Mouse (Mus musculus) liver, embryonic 14.5 days (tissue): ENCODE data around the gene Dmap1. TPM values are rescaled to one million over a fixed set of nuclear protein-coding genes. Genes with fewer than 3 reads are reported as not detected.

ENCODE experiments used
- ATAC-seq: fragments of 200-750 bp; cut with Nextera tagmentation; 2 replicates; pipeline ENCODE4 v1.8.0; 2017; ENCODE audit warnings: moderate number of reproducible peaks, mild to moderate bottlenecking, moderate library complexity; ENCODE audit not compliant: insufficient read depth
- DNase-seq, 3 experiments: peaks; one replicate each; pipeline ENCODE4 v3.0.0-alpha.2; 2012 to 2013; ENCODE audit warnings: low read depth in 3 of 3, low spot score in 3 of 3
- H3K27ac ChIP-seq: fragments of 300-500 bp; sonication (generic); 2 replicates; pipeline ENCODE4 v1.5.1; 2014; ENCODE audit warnings: moderate library complexity, mild to moderate bottlenecking, control low read depth, inconsistent platforms
- H3K27me3 ChIP-seq: fragments of 300-500 bp; sonication (generic); 2 replicates; pipeline ENCODE4 v1.6.1; 2014; ENCODE audit warnings: mild to moderate bottlenecking, low read length, moderate library complexity; ENCODE audit not compliant: control insufficient read depth, insufficient read depth
- H3K36me3 ChIP-seq: fragments of 300-500 bp; sonication (generic); replicated peaks from 2 replicates; pipeline ENCODE4 v1.6.1; 2014; ENCODE audit warnings: low read depth; ENCODE audit not compliant: control insufficient read depth, insufficient read depth
- H3K4me1 ChIP-seq, 2 experiments: fragments of 200-500 bp in 1 of 2; fragments of 300-500 bp in 1 of 2; sonication (generic) in 1 of 2; replicated peaks; 2 replicates each; pipeline ENCODE4 v1.6.1; 2012 to 2014; ENCODE audit warnings: antibody characterized with exemption in 1 of 2, inconsistent platforms in 1 of 2, low read length in 1 of 2; ENCODE audit not compliant: control insufficient read depth in 2 of 2, insufficient read depth in 2 of 2
- H3K4me2 ChIP-seq: fragments of 300-500 bp; sonication (generic); 2 replicates; pipeline ENCODE4 v1.6.1; 2014; ENCODE audit warnings: low read depth, mild to moderate bottlenecking, control low read depth, moderate library complexity
- H3K4me3 ChIP-seq, 2 experiments: fragments of 200-500 bp in 1 of 2; fragments of 300-500 bp in 1 of 2; sonication (generic) in 1 of 2; 2 replicates each; pipeline ENCODE4 v1.5.1; 2012 to 2014; ENCODE audit warnings: low read depth in 2 of 2, low read length in 2 of 2, mild to moderate bottlenecking in 2 of 2, control low read depth in 1 of 2, inconsistent platforms in 1 of 2, moderate library complexity in 1 of 2; ENCODE audit not compliant: insufficient read depth in 1 of 2
- H3K9ac ChIP-seq: fragments of 300-500 bp; sonication (generic); replicated peaks from 2 replicates; pipeline ENCODE4 v1.6.1; 2014; ENCODE audit warnings: mild to moderate bottlenecking, control low read depth, moderate library complexity
- H3K9me3 ChIP-seq: fragments of 300-500 bp; sonication (generic); 2 replicates; pipeline ENCODE4 v1.6.1; 2016; ENCODE audit warnings: low read length, mixed read lengths; ENCODE audit not compliant: control insufficient read depth
- CTCF ChIP-seq: IDR thresholded peaks from 2 replicates; pipeline ENCODE4 v1.5.1; 2016; ENCODE audit warnings: antibody characterized with exemption, low read depth, control low read depth
- EP300 ChIP-seq: IDR thresholded peaks from 2 replicates; pipeline ENCODE4 v1.6.1; 2016; ENCODE audit warnings: antibody characterized with exemption, low read depth
- WGBS: fragments of 180-500 bp; shearing (Covaris S2); extraction: QIAGEN DNeasy Blood & Tissue Kit; methylation state at CpG from one replicate; pipeline ENCODE4 v1.1.7; 2014; ENCODE audit not compliant: insufficient replicate concordance; 5-methylcytosine and 5-hydroxymethylcytosine counted together
- polyA plus RNA-seq, 2 experiments: library from polyadenylated mRNA; depleted of rRNA in 1 of 2; stranded (reverse) in 1 of 2; unstranded in 1 of 2; fragments of >200 nt; fragmentation: Nextera tagmentation in 1 of 2; extraction: Ambion mirVana in 1 of 2; gene quantifications; 2 replicates each; pipeline versions ENCODE4 v1.2.1 to v1.2.3; 2012 to 2014

Gene Dmap1
- polyA plus RNA-seq, 2 experiments: 14.1 to 19.2 TPM

GRCm38 (mm10) chr4:117665531-117665930 lies 16.5 kb downstream of the Dmap1 start:
- no peak overlapping the region for H3K9ac ChIP-seq
- no peaks in the 10 kb centered on the region for H3K36me3 ChIP-seq
- no peaks in the 10 kb centered on the region for H3K27me3 ChIP-seq
- H3K4me3 ChIP-seq: no peak overlapping the region
- H3K4me2 ChIP-seq: no peak overlapping the region
- WGBS: 80% methylated on average over 7 of the region's 7 CpGs
- no peak for ATAC-seq
- TF ChIP-seq CTCF (no peak), EP300 (no peak)
- H3K27ac ChIP-seq: no peak overlapping the region
- no peaks in the 10 kb centered on the region for H3K9me3 ChIP-seq
- DNase-seq: no peak
- H3K4me1 ChIP-seq: no peaks in the 10 kb centered on the region

GRCm38 (mm10) chr4:117664411-117665137 lies 17.5 kb downstream of the Dmap1 start:
- no peaks in the 10 kb centered on the region for H3K9me3 ChIP-seq
- H3K4me2 ChIP-seq: no peak overlapping the region
- no peak overlapping the region for H3K27ac ChIP-seq
- TF ChIP-seq CTCF (no peak), EP300 (no peak)
- ATAC-seq (no peak), DNase-seq (no peak)
- 72% methylated on average over 10 of the region's 10 CpGs for WGBS
- no peaks in the 10 kb centered on the region for H3K36me3 ChIP-seq
- no peaks in the 10 kb centered on the region for H3K4me1 ChIP-seq
- H3K9ac ChIP-seq: no peak overlapping the region
- no peak overlapping the region for H3K4me3 ChIP-seq
- H3K27me3 ChIP-seq: no peaks in the 10 kb centered on the region

GRCm38 (mm10) chr4:117660001-117660400 lies 22.1 kb downstream of the Dmap1 start:
- no peak overlapping the region for H3K4me3 ChIP-seq
- no peak overlapping the region for H3K9ac ChIP-seq
- TF ChIP-seq CTCF (no peak), EP300 (no peak)
- DNase-seq: no peak
- no peaks in the 10 kb centered on the region for H3K4me1 ChIP-seq
- WGBS: 83% methylated on average over 5 of the region's 5 CpGs
- H3K27ac ChIP-seq: no peak overlapping the region
- no peak for ATAC-seq
- H3K36me3 ChIP-seq: no peaks in the 10 kb centered on the region
- no peaks in the 10 kb centered on the region for H3K9me3 ChIP-seq
- H3K27me3 ChIP-seq: no peaks in the 10 kb centered on the region
- no peak overlapping the region for H3K4me2 ChIP-seq

- no peak overlapping the region for H3K9ac ChIP-seq
- H3K4me3 ChIP-seq: no peak overlapping the region
- H3K27ac ChIP-seq: no peak overlapping the region
- WGBS: 53% methylated on average over 14 of the region's 14 CpGs
- TF ChIP-seq EP300: no peak
- peak; percentile 60 for TF ChIP-seq CTCF
- H3K4me1 ChIP-seq: no peaks in the 10 kb centered on the region
- no peaks in the 10 kb centered on the region for H3K36me3 ChIP-seq
- ATAC-seq (no peak), DNase-seq (no peak)
- H3K9me3 ChIP-seq: no peaks in the 10 kb centered on the region
- no peak overlapping the region for H3K4me2 ChIP-seq
- H3K27me3 ChIP-seq: no peaks in the 10 kb centered on the region
Measured at GRCm38 (mm10) chr4:117658582-117659444, 23.3 kb downstream of the Dmap1 start.

DNA sequence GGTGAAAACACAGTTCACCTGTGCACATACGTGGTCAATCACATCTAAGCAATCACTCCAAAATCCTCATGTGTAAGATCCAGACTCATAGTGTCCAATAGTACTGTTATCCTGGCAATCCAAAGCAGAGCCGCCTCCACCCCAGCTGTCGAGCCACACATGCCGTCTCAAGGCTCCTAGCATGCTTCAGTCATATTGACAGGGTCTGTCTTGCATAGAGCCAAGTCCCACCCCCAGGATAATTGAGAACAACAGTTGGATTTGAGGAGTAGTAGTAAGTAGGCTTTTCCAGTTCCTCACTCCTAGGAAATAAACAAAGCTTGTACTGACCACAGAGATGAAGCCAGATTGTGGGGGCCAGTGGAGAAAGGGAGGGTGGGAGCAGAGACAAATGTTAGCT lies 24.4 kb downstream of the Dmap1 start:
- DNase-seq: no peak
- no peaks in the 10 kb centered on the region for H3K36me3 ChIP-seq
- TF ChIP-seq EP300 (no peak), CTCF (no peak)

More for the DNA sequence above, 24.4 kb downstream of the Dmap1 start:
- H3K4me3 ChIP-seq: no peak overlapping the region
- no peaks in the 10 kb centered on the region for H3K9me3 ChIP-seq
- ATAC-seq: no peak
- H3K4me2 ChIP-seq: no peak overlapping the region
- no peak overlapping the region for H3K27ac ChIP-seq
- H3K4me1 ChIP-seq: peaks cover 0 to 3% of the 10 kb centered on the region in 2 experiments; a peak in 1 of 4 replicates
- WGBS: 79% methylated on average over 4 of the region's 4 CpGs
- H3K27me3 ChIP-seq: no peaks in the 10 kb centered on the region
- H3K9ac ChIP-seq: no peak overlapping the region
